Mouse (Mus musculus) kidney, embryonic 14.5 days (tissue): ENCODE results near the gene Bmp2k. TPM values are rescaled to one million over a fixed set of nuclear protein-coding genes. Genes with fewer than 3 reads are reported as not detected.

Experiments used
- ATAC-seq: fragments of 200-750 bp; cut with Nextera tagmentation; 2 replicates; pipeline ENCODE4 v1.8.0; 2017; ENCODE audit warnings: moderate number of reproducible peaks, mild to moderate bottlenecking, moderate TSS enrichment, moderate library complexity; ENCODE audit not compliant: low FRiP score, low TSS enrichment
- H3K27ac ChIP-seq: fragments of 300-500 bp; sonication (generic); 2 replicates; pipeline ENCODE4 v1.5.1; 2014; ENCODE audit warnings: low read depth, mild to moderate bottlenecking, low read length, moderate library complexity, mixed read lengths
- H3K27me3 ChIP-seq: fragments of 300-500 bp; sonication (generic); 2 replicates; pipeline ENCODE4 v1.6.1; 2014; ENCODE audit warnings: mild to moderate bottlenecking, low read length; ENCODE audit not compliant: control insufficient read depth, insufficient read depth
- H3K36me3 ChIP-seq: fragments of 300-500 bp; sonication (generic); 2 replicates; pipeline ENCODE4 v1.6.1; 2014; ENCODE audit warnings: low read length, mixed read lengths; ENCODE audit not compliant: control insufficient read depth, insufficient read depth
- H3K4me1 ChIP-seq: fragments of 300-500 bp; sonication (generic); 2 replicates; pipeline ENCODE4 v1.6.1; 2014; ENCODE audit warnings: low read length, mixed read lengths; ENCODE audit not compliant: control insufficient read depth, insufficient read depth
- H3K4me2 ChIP-seq: fragments of 300-500 bp; sonication (generic); replicated peaks from 2 replicates; pipeline ENCODE4 v1.6.1; 2014; ENCODE audit warnings: low read depth, mild to moderate bottlenecking, low read length
- H3K4me3 ChIP-seq: fragments of 300-500 bp; sonication (generic); 2 replicates; pipeline ENCODE4 v1.5.1; 2014; ENCODE audit warnings: mild to moderate bottlenecking, low read length
- H3K9ac ChIP-seq: fragments of 300-500 bp; sonication (generic); 2 replicates; pipeline ENCODE4 v1.6.1; 2014; ENCODE audit warnings: low read depth, mild to moderate bottlenecking, low read length, moderate library complexity
- H3K9me3 ChIP-seq: fragments of 300-500 bp; sonication (generic); 2 replicates; pipeline ENCODE4 v1.6.1; 2016; ENCODE audit warnings: low read length; ENCODE audit not compliant: control insufficient read depth
- WGBS: fragments of 180-500 bp; shearing (Covaris S2); extraction: QIAGEN DNeasy Blood & Tissue Kit; methylation state at CpG from one replicate; pipeline ENCODE4 v1.1.7; 2014; 5-methylcytosine and 5-hydroxymethylcytosine counted together
- polyA plus RNA-seq: library from polyadenylated mRNA; unstranded; fragments of >200 nt; fragmentation: Nextera tagmentation; extraction: Ambion mirVana; gene quantifications from 2 replicates; pipeline ENCODE4 v1.2.1, GENCODE M21; 2014

Gene Bmp2k
- polyA plus RNA-seq, 1 experiment from 2014 or later, result 10.9 TPM

- Histone ChIP-seq H3K27ac (no peak overlapping the region), H3K27me3 (no peaks in the 10 kb centered on the region), H3K9ac (no peak overlapping the region), H3K36me3 (no peaks in the 10 kb centered on the region), H3K9me3 (no peaks in the 10 kb centered on the region), H3K4me3 (no peak overlapping the region), H3K4me2 (no peak overlapping the region), H3K4me1 (peaks cover 5% of the 10 kb centered on the region; the same call in 1 of the 2 replicates)
- ATAC-seq, result no peak
- WGBS, result 63% methylated on average over 5 of the region's 5 CpGs
These were observed 36.4 kb upstream of the Bmp2k start for GRCm38 (mm10) chr5:96961122-96961521.

- Histone ChIP-seq H3K9me3 (no peaks in the 10 kb centered on the region), H3K4me1 (peaks cover 5% of the 10 kb centered on the region; the same call in 1 of the 2 replicates), H3K4me3 (no peak overlapping the region), H3K36me3 (no peaks in the 10 kb centered on the region), H3K9ac (no peak overlapping the region), H3K27ac (no peak overlapping the region), H3K27me3 (no peaks in the 10 kb centered on the region), H3K4me2 (no peak overlapping the region)
- ATAC-seq, result no peak
These were observed 35.6 kb upstream of the Bmp2k start for GRCm38 (mm10) chr5:96961852-96962251.

- ATAC-seq, result peak; percentile 74
- no peaks in the 10 kb centered on the region for H3K9me3 ChIP-seq
- H3K4me2 ChIP-seq, result no peak overlapping the region
- H3K36me3 ChIP-seq, result no peaks in the 10 kb centered on the region
- H3K27me3 ChIP-seq, result no peaks in the 10 kb centered on the region
- no peak overlapping the region for H3K9ac ChIP-seq
- 38% methylated on average over 8 of the region's 8 CpGs for WGBS
- H3K4me1 ChIP-seq, result peaks cover 5% of the 10 kb centered on the region; the same call in 1 of the 2 replicates
- H3K27ac ChIP-seq, result no peak overlapping the region
- no peak overlapping the region for H3K4me3 ChIP-seq
These were observed 35.1 kb upstream of the Bmp2k start for GRCm38 (mm10) chr5:96962252-96962933.

- peak; percentile 52 for ATAC-seq
- WGBS, result 51% methylated on average over 6 of the region's 6 CpGs
- Histone ChIP-seq H3K27me3 (no peaks in the 10 kb centered on the region), H3K9me3 (no peaks in the 10 kb centered on the region), H3K36me3 (no peaks in the 10 kb centered on the region), H3K27ac (no peak overlapping the region), H3K4me1 (peaks cover 5% of the 10 kb centered on the region; the same call in 1 of the 2 replicates), H3K9ac (no peak overlapping the region), H3K4me3 (no peak overlapping the region), H3K4me2 (no peak overlapping the region)
These were observed 34.6 kb upstream of the Bmp2k start for GRCm38 (mm10) chr5:96962934-96963301.

GRCm38 (mm10) chr5:96964062-96965028 is 33.1 kb upstream of the Bmp2k start:
- Histone ChIP-seq H3K9ac (no peak overlapping the region), H3K9me3 (no peaks in the 10 kb centered on the region), H3K27ac (no peak overlapping the region), H3K36me3 (no peaks in the 10 kb centered on the region), H3K4me2 (peak overlapping the region; percentile 15), H3K27me3 (no peaks in the 10 kb centered on the region), H3K4me3 (no peak overlapping the region), H3K4me1 (peaks cover 5% of the 10 kb centered on the region; the same call in 1 of the 2 replicates)
- peak; percentile 28; the same call in 1 of the 2 replicates for ATAC-seq
- 6% methylated on average over 14 of the region's 14 CpGs for WGBS

- no peaks in the 10 kb centered on the region for H3K27me3 ChIP-seq
- no peaks in the 10 kb centered on the region for H3K36me3 ChIP-seq
- 57% methylated on average over 2 of the region's 2 CpGs for WGBS
- H3K27ac ChIP-seq, result no peak overlapping the region
- H3K4me3 ChIP-seq, result no peak overlapping the region
- H3K4me1 ChIP-seq, result peaks cover 11% of the 10 kb centered on the region; the same call in 1 of the 2 replicates
- H3K9ac ChIP-seq, result no peak overlapping the region
- no peak for ATAC-seq
- H3K9me3 ChIP-seq, result no peaks in the 10 kb centered on the region
- no peak overlapping the region for H3K4me2 ChIP-seq
These were observed 32.5 kb upstream of the Bmp2k start for GRCm38 (mm10) chr5:96965029-96965403.

- no peak overlapping the region for H3K4me3 ChIP-seq
- ATAC-seq, result no peak
- WGBS, result 83% methylated on average over 2 of the region's 2 CpGs
- H3K4me2 ChIP-seq, result no peak overlapping the region
- H3K36me3 ChIP-seq, result no peaks in the 10 kb centered on the region
- no peaks in the 10 kb centered on the region for H3K9me3 ChIP-seq
- H3K4me1 ChIP-seq, result peaks cover 11% of the 10 kb centered on the region; the same call in 1 of the 2 replicates
- H3K27me3 ChIP-seq, result no peaks in the 10 kb centered on the region
- no peak overlapping the region for H3K9ac ChIP-seq
- H3K27ac ChIP-seq, result no peak overlapping the region
These were observed 32.0 kb upstream of the Bmp2k start for GRCm38 (mm10) chr5:96965503-96965902.

- H3K27ac ChIP-seq, result no peak overlapping the region
- H3K9me3 ChIP-seq, result no peaks in the 10 kb centered on the region
- no peaks in the 10 kb centered on the region for H3K36me3 ChIP-seq
- no peak overlapping the region for H3K4me2 ChIP-seq
- H3K4me1 ChIP-seq, result peaks cover 11% of the 10 kb centered on the region; the same call in 1 of the 2 replicates
- no peaks in the 10 kb centered on the region for H3K27me3 ChIP-seq
- H3K4me3 ChIP-seq, result no peak overlapping the region
- WGBS, result 12% methylated on average over 6 of the region's 6 CpGs
- no peak for ATAC-seq
- no peak overlapping the region for H3K9ac ChIP-seq
These were observed 28.9 kb upstream of the Bmp2k start for GRCm38 (mm10) chr5:96968628-96969027.

- no peak overlapping the region for H3K4me3 ChIP-seq
- ATAC-seq, result no peak
- H3K27ac ChIP-seq, result no peak overlapping the region
- H3K4me2 ChIP-seq, result no peak overlapping the region
- H3K9ac ChIP-seq, result no peak overlapping the region
- peaks cover 11% of the 10 kb centered on the region; the same call in 1 of the 2 replicates for H3K4me1 ChIP-seq
- H3K9me3 ChIP-seq, result no peaks in the 10 kb centered on the region
- 78% methylated on average over 3 of the region's 3 CpGs for WGBS
- H3K36me3 ChIP-seq, result no peaks in the 10 kb centered on the region
- H3K27me3 ChIP-seq, result no peaks in the 10 kb centered on the region
These were observed 28.5 kb upstream of the Bmp2k start for GRCm38 (mm10) chr5:96969032-96969431.
